Mouse (Mus musculus) right cerebral cortex, postnatal 36 days (tissue): ENCODE data around the gene Fbxo39.

ENCODE experiments used
- DNase-seq, 2 experiments: peaks; one replicate each; pipeline ENCODE4 v3.0.0; 2022; ENCODE audit warnings: low spot score in 2 of 2, mixed read lengths in 1 of 2

Fbxo39 gene

GRCm38 (mm10) chr11:72363523-72364240 is 49.4 kb downstream of the Fbxo39 start:
- no peak for DNase-seq

GRCm38 (mm10) chr11:72364526-72364925 is 50.3 kb downstream of the Fbxo39 start:
- no peak for DNase-seq

- DNase-seq = no peak
Measured at GRCm38 (mm10) chr11:72366126-72366525, 51.9 kb downstream of the Fbxo39 start.

DNA sequence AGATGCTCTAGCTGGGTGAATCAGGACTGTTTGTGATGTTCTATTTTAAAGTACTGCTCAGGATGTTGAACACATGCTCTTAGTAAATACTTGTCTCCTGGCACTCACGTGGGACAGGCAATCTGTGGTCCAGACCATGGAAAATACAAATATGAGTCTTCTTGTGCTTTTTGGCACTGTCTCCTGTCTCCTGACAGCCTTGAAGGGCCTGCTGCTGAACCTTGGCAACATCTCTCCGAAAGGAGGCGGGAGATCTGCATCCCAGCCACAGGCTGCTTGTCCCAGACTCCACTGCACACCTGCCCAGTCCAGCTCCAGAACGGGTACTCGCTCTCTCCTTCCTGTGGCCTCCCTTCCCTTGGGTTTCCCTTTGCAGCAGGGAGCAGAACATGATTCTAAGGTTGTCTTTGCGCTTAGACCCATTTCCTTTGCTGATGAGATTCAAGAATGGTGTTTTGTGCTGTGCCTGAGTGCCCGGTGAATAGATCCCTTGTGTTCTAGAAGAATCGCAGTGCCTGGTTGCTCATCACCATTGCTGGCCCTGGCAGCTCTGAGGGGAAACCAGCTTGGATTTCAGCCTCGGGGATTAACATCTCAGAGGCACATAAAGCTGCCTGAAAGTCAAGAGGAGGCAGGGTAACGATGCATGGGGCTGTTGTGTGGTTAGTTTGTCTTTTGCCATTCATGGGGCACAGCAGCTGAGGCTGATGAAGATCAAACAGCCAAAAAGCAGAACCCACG is 53.9 kb downstream of the Fbxo39 start:
- no peak for DNase-seq
